Mouse (Mus musculus) forebrain, postnatal 0 days (tissue): ENCODE measurements around the gene Cavin4. TPM values are rescaled to one million over a fixed set of nuclear protein-coding genes. Genes with fewer than 3 reads are reported as not detected.

ENCODE experiments used
- ATAC-seq: fragments of 200-750 bp; cut with Nextera tagmentation; 2 replicates; pipeline ENCODE4 v1.8.0; 2017; ENCODE audit warnings: mild to moderate bottlenecking, moderate library complexity
- DNase-seq: peaks from one replicate; pipeline ENCODE4 v3.0.0-alpha.2; 2015
- H3K27ac ChIP-seq: fragments of 300-500 bp; sonication (generic); 2 replicates; pipeline ENCODE4 v1.5.1; 2014; ENCODE audit warnings: low read depth, mild to moderate bottlenecking, antibody characterized with exemption, low read length, moderate library complexity, mixed read lengths
- H3K27me3 ChIP-seq: fragments of 300-500 bp; sonication (generic); 2 replicates; pipeline ENCODE4 v1.6.1; 2014; ENCODE audit warnings: mild to moderate bottlenecking, low read length, mixed read lengths; ENCODE audit not compliant: insufficient read depth
- H3K36me3 ChIP-seq: fragments of 300-500 bp; sonication (generic); 2 replicates; pipeline ENCODE4 v1.6.1; 2014; ENCODE audit warnings: mild to moderate bottlenecking, moderate library complexity; ENCODE audit not compliant: insufficient read depth
- H3K4me1 ChIP-seq: fragments of 300-500 bp; sonication (generic); 2 replicates; pipeline ENCODE4 v1.6.1; 2014; ENCODE audit warnings: antibody characterized with exemption; ENCODE audit not compliant: insufficient read depth
- H3K4me2 ChIP-seq: fragments of 300-500 bp; sonication (generic); 2 replicates; pipeline ENCODE4 v1.6.1; 2014; ENCODE audit warnings: low read depth, mild to moderate bottlenecking, moderate library complexity
- H3K4me3 ChIP-seq: fragments of 300-500 bp; sonication (generic); 2 replicates; pipeline ENCODE4 v1.5.1; 2014; ENCODE audit warnings: low read depth, low read length, mixed read lengths
- H3K9ac ChIP-seq: fragments of 300-500 bp; sonication (generic); 2 replicates; pipeline ENCODE4 v1.6.1; 2014; ENCODE audit warnings: mild to moderate bottlenecking
- H3K9me3 ChIP-seq: fragments of 300-500 bp; sonication (generic); 2 replicates; pipeline ENCODE4 v1.6.1; 2016; ENCODE audit warnings: low read length
- CTCF ChIP-seq: sonication (generic); IDR thresholded peaks from 2 replicates; pipeline ENCODE4 v1.5.1; 2016; ENCODE audit warnings: antibody characterized with exemption, control low read depth, low read depth
- WGBS: fragments of 180-500 bp; shearing (Covaris S2); extraction: QIAGEN DNeasy Blood & Tissue Kit; methylation state at CpG from one replicate; pipeline ENCODE4 v1.1.7; 2014; 5-methylcytosine and 5-hydroxymethylcytosine counted together
- polyA plus RNA-seq: library from polyadenylated mRNA; unstranded; fragments of >200 nt; fragmentation: Nextera tagmentation; extraction: Ambion mirVana; gene quantifications from 2 replicates; pipeline ENCODE4 v1.2.1, GENCODE M21; 2015
- total RNA-seq: library from RNA; depleted of rRNA; stranded (reverse); fragments of >200 nt; gene quantifications from 2 replicates; pipeline ENCODE4 v1.2.3, GENCODE M21; 2014

The Cavin4 gene
- total and polyA plus RNA-seq, 2 experiments from 2014 or later = 1.4 to 2.1 TPM

GRCm38 (mm10) chr4:48664021-48664420, 707 bp downstream of the Cavin4 start:
- H3K4me3 ChIP-seq = no peak overlapping the region
- no peaks in the 10 kb centered on the region for H3K9me3 ChIP-seq
- no peak overlapping the region for H3K27ac ChIP-seq
- peaks cover 36% of the 10 kb centered on the region for H3K36me3 ChIP-seq
- 95% methylated on average over 6 of the region's 6 CpGs for WGBS
- TF ChIP-seq CTCF = no peak
- no peak overlapping the region for H3K4me2 ChIP-seq
- DNase-seq (no peak), ATAC-seq (no peak)
- no peaks in the 10 kb centered on the region for H3K27me3 ChIP-seq
- H3K9ac ChIP-seq = no peak overlapping the region
- H3K4me1 ChIP-seq = no peaks in the 10 kb centered on the region

GRCm38 (mm10) chr4:48667279-48667678, 4.0 kb downstream of the Cavin4 start:
- no peaks in the 10 kb centered on the region for H3K4me1 ChIP-seq
- DNase-seq = no peak
- no peaks in the 10 kb centered on the region for H3K27me3 ChIP-seq
- H3K9me3 ChIP-seq = no peaks in the 10 kb centered on the region
- H3K27ac ChIP-seq = no peak overlapping the region
- no peak overlapping the region for H3K4me2 ChIP-seq
- peaks cover 17% of the 10 kb centered on the region for H3K36me3 ChIP-seq
- ATAC-seq = no peak
- H3K4me3 ChIP-seq = no peak overlapping the region
- WGBS = 86% methylated on average over 6 of the region's 6 CpGs
- no peak overlapping the region for H3K9ac ChIP-seq
- no peak for TF ChIP-seq CTCF

GRCm38 (mm10) chr4:48672915-48673314, 9.6 kb downstream of the Cavin4 start:
- DNase-seq (no peak), ATAC-seq (no peak)
- Histone ChIP-seq H3K4me3 (no peak overlapping the region), H3K36me3 (peaks cover 19% of the 10 kb centered on the region), H3K27ac (no peak overlapping the region), H3K4me2 (no peak overlapping the region), H3K9me3 (no peaks in the 10 kb centered on the region), H3K27me3 (no peaks in the 10 kb centered on the region), H3K4me1 (no peaks in the 10 kb centered on the region), H3K9ac (no peak overlapping the region)
- TF ChIP-seq CTCF = no peak
- 92% methylated on average over 5 of the region's 5 CpGs for WGBS

DNA sequence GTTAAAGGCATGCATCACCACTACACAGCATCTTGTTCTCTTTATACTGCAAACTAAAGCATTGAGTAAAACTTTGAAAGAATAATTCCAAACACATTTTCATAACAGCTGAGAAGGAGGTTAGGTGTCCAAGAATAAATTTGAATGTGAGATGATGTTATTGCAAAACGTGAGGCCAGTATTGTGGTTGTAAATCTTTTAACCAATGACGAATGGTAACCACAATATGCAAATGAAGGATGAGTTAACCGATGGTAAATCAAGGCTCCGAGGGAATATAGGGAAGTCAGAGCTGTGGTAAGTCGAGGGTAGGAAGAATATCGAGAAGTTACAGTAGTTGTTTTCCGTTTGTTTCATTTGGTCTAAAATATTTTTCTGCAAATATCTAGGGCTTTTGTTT, 11.1 kb downstream of the Cavin4 start:
- WGBS = 90% methylated on average over 7 of the region's 7 CpGs
- H3K4me1 ChIP-seq = no peaks in the 10 kb centered on the region

GRCm38 (mm10) chr4:48676570-48677185, 13.4 kb downstream of the Cavin4 start:
- peaks cover 17% of the 10 kb centered on the region for H3K36me3 ChIP-seq
- no peak for TF ChIP-seq CTCF
- H3K4me2 ChIP-seq = no peak overlapping the region
- no peak overlapping the region for H3K4me3 ChIP-seq
- no peak overlapping the region for H3K27ac ChIP-seq
- ATAC-seq (no peak), DNase-seq (no peak)
- no peaks in the 10 kb centered on the region for H3K9me3 ChIP-seq
- WGBS = 83% methylated on average over 13 of the region's 13 CpGs
- H3K4me1 ChIP-seq = no peaks in the 10 kb centered on the region
- H3K27me3 ChIP-seq = no peaks in the 10 kb centered on the region
- no peak overlapping the region for H3K9ac ChIP-seq

More for the DNA sequence above, 11.1 kb downstream of the Cavin4 start:
- no peak overlapping the region for H3K4me3 ChIP-seq
- no peaks in the 10 kb centered on the region for H3K9me3 ChIP-seq
- no peak overlapping the region for H3K4me2 ChIP-seq
- H3K36me3 ChIP-seq = peaks cover 19% of the 10 kb centered on the region
- no peak overlapping the region for H3K9ac ChIP-seq
- DNase-seq (no peak), ATAC-seq (no peak)
- no peak for TF ChIP-seq CTCF
- H3K27ac ChIP-seq = no peak overlapping the region
- H3K27me3 ChIP-seq = no peaks in the 10 kb centered on the region

DNA sequence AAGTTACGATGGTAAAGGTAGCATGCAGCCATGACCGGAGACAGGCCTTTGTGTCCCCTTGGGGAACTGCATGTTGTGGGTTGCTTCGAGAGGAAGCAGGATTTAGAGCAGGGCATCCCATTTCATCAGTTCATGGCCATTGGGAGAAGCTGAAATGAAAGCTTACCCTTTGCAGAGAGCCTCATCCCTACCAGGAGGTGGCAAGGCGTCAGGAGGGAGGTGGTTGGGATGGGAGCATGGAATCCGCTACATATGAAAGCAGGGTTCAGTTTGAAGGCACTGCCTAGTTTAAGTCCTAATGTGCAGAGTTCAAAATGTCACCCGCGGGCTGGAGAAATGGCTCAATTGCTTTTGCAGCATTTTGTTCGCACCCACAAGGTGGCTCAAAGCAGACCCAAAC, 14.0 kb downstream of the Cavin4 start:
- no peak overlapping the region for H3K4me2 ChIP-seq
- H3K4me1 ChIP-seq = no peaks in the 10 kb centered on the region
- ATAC-seq (no peak), DNase-seq (no peak)
- WGBS = 96% methylated on average over 8 of the region's 8 CpGs
- H3K27ac ChIP-seq = no peak overlapping the region
- no peak for TF ChIP-seq CTCF
- H3K9me3 ChIP-seq = no peaks in the 10 kb centered on the region
- no peaks in the 10 kb centered on the region for H3K27me3 ChIP-seq
- no peak overlapping the region for H3K4me3 ChIP-seq
- H3K9ac ChIP-seq = no peak overlapping the region
- peaks cover 17% of the 10 kb centered on the region for H3K36me3 ChIP-seq

DNA sequence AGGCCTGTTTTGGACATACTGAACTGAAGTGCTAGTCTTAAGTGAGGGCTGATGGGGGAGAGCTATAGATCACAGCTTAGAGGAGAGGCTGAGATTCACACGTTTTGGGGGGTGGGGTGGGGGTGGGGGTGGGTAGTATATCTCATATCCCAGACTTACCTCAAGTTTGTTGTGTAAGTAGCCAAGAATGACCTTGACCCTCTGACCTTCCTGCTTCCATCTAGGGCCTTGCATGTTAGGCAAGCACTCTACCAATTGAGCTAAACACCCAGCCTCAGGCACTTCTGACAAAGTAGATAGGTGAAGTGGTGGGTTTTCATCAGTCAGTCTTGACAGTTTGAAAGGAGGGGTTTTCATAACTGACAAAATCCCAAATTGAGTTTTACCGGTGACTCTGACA, 14.5 kb downstream of the Cavin4 start:
- H3K9ac ChIP-seq = no peak overlapping the region
- no peaks in the 10 kb centered on the region for H3K4me1 ChIP-seq
- ATAC-seq = no peak
- 87% methylated on average over 2 of the region's 2 CpGs for WGBS
- no peak for DNase-seq
- H3K9me3 ChIP-seq = no peaks in the 10 kb centered on the region
- no peak overlapping the region for H3K27ac ChIP-seq
- no peak for TF ChIP-seq CTCF
- no peak overlapping the region for H3K4me3 ChIP-seq
- H3K27me3 ChIP-seq = no peaks in the 10 kb centered on the region
- H3K4me2 ChIP-seq = no peak overlapping the region
- peaks cover 14% of the 10 kb centered on the region for H3K36me3 ChIP-seq
